Mouse (Mus musculus) splenic B cell, adult 2 months (primary cell): ENCODE measurements around the gene Nfatc2.
A peak's percentile ranks its signal among the peaks of the same experiment; 100 is the strongest.

Experiments
- DNase-seq: peaks from one replicate; pipeline ENCODE4 v3.0.0-alpha.2; 2011; ENCODE audit warnings: low read depth, low spot score
- H3K27me3 ChIP-seq: 2 replicates; pipeline ENCODE4 v1.6.1; 2012; ENCODE audit warnings: mild to moderate bottlenecking, low read length, moderate library complexity, mixed read lengths; ENCODE audit not compliant: control insufficient read depth, poor library complexity, insufficient read depth, severe bottlenecking
- H3K36me3 ChIP-seq: 2 replicates; pipeline ENCODE4 v1.6.1; 2012; ENCODE audit warnings: mild to moderate bottlenecking, low read length, moderate library complexity, mixed read lengths; ENCODE audit not compliant: control insufficient read depth, poor library complexity, insufficient read depth, severe bottlenecking

Nfatc2 gene

DNA sequence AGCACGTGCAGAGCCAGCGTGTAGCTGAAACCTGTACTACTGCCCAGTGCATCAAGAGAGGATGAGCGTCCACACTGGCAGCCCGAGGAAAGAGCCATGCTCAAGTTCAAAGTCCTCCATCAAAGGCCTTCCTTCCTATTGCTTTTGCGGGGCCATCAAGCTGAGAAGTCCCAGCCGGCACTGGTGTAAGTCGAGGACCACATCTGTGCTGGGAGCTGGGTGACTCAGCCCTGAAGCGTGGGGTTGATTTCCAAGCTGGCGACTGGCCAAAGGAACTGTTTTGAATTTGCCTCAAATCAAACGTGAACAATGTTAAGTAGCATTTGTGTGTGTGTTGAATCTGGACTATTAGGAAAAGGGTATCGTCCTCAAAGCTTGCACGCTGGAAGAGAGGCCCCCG, 57.4 kb downstream of the Nfatc2 start:
- no peak for DNase-seq
- Histone ChIP-seq H3K27me3 (no peaks in the 10 kb centered on the region), H3K36me3 (no peaks in the 10 kb centered on the region)

DNA sequence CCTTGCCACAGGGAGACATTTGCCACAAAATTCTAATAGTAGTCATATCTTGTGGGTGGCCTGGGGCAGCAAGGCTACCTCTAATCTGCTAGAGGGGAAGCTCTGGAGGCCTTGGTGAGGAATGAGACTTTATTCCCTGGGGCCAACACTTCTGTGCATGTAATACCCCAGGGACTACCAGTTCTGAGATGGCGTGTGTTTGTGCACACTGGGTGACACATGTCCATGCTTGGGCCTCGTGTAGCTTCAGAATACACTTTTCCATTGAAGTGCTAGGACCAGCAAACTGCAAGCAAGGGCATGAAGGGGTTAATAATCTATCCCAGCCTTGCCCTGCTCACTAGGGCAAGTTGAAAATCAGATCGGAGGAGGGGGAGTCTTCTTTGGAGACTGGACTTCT, 58.4 kb downstream of the Nfatc2 start:
- H3K27me3 ChIP-seq = no peaks in the 10 kb centered on the region
- no peak for DNase-seq
- H3K36me3 ChIP-seq = no peaks in the 10 kb centered on the region

DNA sequence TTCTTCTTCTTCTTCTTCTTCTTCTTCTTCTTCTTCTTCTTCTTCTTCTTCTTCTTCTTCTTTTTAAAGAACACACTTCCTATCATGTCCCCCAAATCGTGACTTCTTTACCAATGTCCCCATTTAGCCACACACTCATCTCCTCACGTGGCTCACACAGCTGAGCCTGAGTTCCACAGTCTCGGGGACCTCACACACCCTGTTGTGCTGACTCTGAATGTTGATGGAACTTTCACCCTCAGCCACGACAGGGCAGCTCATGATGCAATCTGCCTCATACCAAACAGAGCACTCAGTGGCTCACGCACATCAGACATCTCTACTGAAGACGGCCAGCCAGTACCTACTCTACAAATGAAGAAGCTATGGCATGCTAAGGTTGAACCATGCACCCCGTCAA, 60.2 kb downstream of the Nfatc2 start:
- DNase-seq = no peak
- no peaks in the 10 kb centered on the region for H3K36me3 ChIP-seq
- no peaks in the 10 kb centered on the region for H3K27me3 ChIP-seq

DNA sequence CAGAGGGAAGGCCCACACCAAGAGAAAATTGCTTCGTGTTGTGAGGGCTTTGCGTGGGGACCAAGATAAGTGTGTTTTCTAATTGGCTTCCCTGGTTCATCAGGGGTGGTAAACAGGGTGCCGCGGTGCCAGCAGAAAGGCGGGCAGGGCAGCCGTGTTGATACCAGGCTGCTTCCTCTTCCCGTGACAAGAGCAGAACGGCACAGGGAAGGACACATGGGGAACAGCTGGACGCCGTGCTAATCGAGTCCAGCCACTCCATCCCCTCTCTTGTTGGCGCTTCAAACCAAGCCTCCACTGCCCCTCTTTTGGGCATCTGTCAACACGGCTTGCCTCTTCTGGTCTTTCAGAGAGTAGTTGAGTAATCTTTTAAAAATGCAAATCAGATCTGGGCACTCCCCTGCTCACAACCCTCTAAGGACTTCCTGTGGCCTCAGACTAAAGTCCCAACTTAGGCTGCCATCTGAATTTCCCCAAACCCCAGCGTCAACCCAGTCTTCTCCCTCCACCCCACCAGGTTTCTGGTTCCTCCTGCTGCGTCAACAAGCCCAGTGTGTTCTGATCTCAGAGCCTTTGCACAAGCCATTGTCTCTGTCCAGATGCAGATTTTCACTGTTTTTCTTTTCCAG, 61.7 kb downstream of the Nfatc2 start:
- no peaks in the 10 kb centered on the region for H3K27me3 ChIP-seq
- peak; percentile 68 for DNase-seq

DNA sequence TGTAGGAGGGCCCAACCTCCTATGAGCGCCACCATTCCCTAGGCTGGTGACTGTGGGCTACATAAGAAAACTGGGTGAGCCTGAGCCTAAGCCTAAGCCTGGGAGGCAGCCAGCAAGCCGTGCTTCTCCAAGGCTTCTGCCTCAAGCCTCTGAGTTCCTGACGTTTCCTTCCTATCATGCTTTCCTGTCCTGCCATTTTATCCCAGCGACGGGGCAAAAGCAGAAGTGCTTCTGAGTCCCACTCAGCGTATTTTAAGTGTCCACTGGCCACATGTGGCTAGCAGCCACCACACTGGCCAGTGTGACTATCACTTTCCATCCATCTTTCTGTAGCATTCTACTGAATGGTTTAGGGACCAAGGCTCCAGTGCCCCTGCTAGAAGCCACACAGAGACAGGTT, 62.4 kb downstream of the Nfatc2 start:
- Histone ChIP-seq H3K36me3 (peaks cover 2% of the 10 kb centered on the region; the same call in 1 of the 2 replicates), H3K27me3 (no peaks in the 10 kb centered on the region)
- no peak for DNase-seq

More for the DNA sequence above, 61.7 kb downstream of the Nfatc2 start:
- 0 out of 2 replicates have a peak, but pooled peaks cover 2% of the 10 kb centered on the region for H3K36me3 ChIP-seq

DNA sequence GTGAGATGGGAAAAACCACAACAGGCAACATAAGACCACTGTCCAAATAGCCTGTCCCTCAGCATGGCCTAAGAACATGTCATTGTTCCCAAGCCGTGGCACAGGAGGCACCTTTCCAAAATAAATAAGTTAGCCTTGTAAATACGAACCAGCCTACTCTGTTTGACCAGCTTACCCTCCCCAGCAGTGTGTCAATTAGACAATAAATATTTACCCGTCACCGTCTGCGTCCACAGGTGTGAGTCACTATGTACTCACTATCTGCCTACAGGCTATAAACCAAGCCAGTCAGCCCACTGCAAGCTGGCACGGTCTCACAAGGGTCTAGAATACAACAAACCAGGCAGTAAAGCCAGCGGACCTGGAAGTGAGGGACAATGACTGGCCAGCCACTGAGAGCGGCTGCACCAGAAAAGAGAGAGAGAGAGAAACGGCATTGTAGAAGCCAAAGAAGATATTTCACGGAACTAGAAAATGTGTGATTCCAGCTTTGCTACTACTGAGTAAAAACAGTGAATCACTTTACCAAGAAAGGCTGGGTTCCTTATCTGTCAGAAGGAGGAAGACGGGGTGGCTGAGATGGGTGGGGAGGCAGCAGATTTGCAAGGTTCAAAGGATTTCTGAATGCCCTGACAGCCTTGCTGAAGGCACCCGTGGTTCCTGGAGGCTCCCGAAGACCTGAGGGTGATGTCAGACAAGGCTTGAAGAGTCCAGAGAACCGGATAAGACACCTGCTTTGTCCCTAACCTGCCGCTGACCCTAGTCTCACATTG, 69.2 kb downstream of the Nfatc2 start:
- Histone ChIP-seq H3K36me3 (peaks cover 2% of the 10 kb centered on the region), H3K27me3 (no peaks in the 10 kb centered on the region; the same call in 1 of the 2 replicates)
- no peak for DNase-seq

DNA sequence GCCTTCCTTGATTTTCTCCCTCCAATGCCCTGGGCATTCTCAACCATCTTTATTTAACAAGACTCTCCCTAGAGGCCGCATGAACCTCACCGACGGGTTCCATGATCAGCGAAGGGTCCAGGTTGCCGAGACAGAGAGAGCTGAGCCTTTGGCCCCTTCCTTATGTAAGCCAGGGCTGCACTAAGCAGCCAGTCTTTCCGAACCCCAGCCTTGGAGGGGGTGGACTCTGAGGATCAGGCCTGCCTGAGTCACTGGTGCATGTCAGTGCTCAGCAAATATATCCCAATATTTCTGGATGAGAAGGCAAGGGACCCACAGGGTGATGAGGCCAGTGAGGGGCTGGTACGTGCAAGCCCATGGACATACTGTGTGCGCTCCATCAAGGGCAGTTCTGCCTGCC, 72.9 kb downstream of the Nfatc2 start:
- Histone ChIP-seq H3K27me3 (no peaks in the 10 kb centered on the region; the same call in 1 of the 2 replicates), H3K36me3 (no peaks in the 10 kb centered on the region; the same call in none of the 2 replicates)
- no peak for DNase-seq

DNA sequence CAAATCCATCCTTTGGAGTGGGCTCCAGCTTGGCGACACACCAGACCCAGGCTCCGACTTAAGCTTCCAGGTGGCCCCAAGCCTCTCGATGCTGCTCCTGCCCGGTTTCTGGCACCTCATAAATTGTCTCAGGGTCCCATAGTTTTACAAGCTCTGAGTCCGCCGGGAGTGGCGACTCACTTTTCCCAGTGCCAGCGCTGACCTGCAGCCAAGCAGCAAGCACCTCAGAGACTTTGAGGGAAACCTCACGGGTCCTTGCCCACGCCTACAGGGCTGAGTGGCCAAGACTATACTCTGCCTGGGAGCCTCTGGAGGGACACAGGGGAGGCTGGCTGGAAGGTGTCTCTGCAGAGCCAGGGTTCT, 74.0 kb downstream of the Nfatc2 start:
- DNase-seq = no peak
- peaks cover 3% of the 10 kb centered on the region; the same call in 1 of the 2 replicates for H3K36me3 ChIP-seq
- no peaks in the 10 kb centered on the region; the same call in 1 of the 2 replicates for H3K27me3 ChIP-seq

DNA sequence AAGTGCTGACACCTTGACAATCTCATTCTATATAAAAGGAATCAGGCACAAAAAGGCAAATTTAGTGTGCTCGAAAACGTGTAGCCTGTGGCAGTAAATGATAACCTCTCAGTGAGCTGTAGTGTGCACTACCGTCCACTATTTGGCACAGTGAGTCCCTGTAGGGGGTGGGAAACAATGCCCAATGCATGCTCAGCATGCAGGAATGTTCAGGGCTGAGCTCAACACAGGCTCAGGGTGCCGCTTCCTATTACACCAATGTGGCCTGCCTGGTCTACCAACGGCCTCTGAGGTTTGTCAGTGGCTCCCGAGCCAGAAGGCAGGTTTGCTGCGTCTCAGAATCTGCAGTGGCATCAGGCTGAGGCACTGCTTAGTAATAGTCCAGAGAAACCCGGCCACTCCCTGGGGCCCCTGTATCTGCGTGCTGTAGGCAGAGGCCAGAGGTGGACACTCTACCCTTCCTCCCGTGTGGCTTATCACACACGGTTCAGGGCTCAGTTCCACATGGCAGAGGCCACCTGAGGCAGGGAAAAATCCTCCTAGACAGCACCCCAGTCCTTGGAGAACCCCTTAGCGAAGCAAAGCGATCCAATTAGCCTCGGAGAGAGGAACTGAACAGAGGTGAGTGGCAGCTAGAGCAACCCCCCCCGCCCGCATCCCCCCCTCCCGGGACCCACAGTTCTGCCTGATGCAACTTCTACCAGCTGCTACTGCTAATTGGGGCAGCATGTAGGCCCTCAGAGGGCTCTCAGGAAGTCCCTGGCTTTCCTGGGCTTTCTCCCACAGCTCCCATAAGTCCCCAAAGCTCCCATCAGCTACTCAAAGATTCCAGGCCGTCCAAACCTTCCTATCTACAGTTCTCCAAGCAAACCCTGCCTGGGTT, 74.7 kb downstream of the Nfatc2 start:
- no peaks in the 10 kb centered on the region; the same call in 1 of the 2 replicates for H3K27me3 ChIP-seq
- DNase-seq = no peak
- peaks cover 3% of the 10 kb centered on the region; the same call in 1 of the 2 replicates for H3K36me3 ChIP-seq

DNA sequence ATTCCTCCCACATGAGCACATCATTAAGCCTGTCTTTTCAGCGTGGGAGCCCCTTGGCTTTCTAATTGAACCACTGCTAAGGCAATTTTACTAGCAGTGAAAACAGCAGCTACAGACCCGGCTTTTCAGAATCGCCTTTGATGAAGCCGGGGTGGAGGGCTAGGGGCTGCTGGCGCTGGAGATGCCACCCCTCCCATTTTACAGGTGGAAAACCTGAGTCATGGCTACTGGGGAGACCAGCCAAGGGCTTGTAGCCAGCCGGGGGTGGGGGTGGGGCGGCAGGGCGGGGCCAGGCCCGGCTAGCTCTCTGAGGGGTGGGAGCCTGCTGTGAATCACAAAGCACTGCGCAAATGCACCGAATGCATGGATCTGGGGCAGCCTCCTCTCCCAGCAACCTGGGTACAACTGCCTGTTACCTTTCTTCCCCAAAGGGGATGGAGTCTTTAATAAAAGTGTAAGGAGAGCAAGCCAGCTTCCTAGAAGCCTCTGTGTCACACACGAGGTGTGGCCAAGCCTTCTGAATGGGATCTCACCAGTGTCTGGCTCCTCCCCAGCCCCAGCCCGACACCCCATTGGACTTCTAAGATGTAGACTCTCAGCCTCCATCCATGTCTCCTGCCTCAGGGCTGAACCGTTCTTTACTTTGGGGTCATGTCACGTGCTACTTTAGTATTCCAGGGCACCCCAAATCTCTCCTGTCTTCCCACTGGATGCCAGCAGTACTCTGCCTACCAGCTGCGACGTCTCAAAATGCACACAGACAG, 75.9 kb downstream of the Nfatc2 start:
- no peak for DNase-seq
- H3K27me3 ChIP-seq = no peaks in the 10 kb centered on the region; the same call in 1 of the 2 replicates
- peaks cover 3% of the 10 kb centered on the region for H3K36me3 ChIP-seq

DNA sequence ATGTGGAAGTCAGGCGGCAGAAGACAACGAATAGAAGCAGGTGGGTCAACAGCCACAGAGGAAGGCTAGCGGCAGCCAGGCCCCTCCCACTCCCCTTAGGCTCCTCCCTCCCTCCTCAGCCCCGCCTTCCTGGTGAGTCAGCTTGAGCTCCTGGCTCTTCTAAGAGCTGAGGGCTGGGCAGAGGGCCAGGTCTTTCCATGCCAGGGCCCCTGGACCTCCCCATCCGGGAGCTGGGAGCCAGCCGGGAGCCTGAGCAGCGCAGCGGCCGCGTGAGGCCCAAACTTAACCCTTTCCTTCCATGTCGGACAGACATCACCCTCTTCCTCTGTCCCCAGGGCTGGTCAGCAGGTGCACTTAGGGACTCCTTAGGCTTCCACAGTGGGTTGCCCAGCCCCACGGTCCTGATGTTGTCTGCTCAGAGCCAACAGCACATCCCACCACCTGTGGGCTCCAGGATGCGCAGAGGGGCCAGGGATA, 76.5 kb downstream of the Nfatc2 start:
- Histone ChIP-seq H3K36me3 (peaks cover 3% of the 10 kb centered on the region), H3K27me3 (no peaks in the 10 kb centered on the region; the same call in 1 of the 2 replicates)
- peak; percentile 38 for DNase-seq

DNA sequence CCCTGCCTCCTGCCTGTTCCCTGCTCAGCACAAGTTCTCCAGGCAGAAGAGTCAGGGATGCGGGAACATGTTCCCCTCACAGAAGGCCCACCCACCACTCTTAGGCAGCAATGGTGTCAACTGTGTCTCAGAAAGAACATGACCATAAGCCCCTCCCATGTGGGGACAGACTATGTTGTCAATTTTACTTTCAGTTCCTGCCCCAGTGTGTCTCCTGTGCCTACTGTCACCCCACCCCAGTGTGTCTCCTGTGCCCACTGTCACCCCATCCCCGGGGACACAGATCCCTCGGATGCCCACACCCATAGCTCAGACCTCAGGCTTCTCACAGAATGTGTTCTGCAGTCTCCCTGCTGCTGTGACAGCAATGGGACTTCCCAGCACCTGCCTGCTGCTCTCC, 79.2 kb downstream of the Nfatc2 start:
- DNase-seq = no peak

DNA sequence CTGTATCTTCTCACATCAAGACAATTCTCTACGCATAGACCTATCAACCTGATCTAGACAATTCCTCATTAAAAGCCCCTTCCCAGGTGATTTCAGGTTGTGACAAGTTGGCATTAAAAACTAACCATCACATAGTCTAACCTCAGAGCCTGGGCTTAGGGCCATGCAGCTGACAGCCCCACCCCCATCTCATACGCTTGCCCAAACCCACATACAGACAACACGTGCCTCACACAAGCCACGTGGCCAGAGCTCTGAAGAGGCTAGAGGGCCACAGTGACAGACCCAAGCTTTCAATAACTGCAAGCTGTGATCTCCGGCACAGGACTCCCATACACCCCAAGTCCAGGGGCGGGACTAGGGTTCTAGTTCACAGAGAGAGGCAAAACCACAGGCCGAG, 80.7 kb downstream of the Nfatc2 start:
- DNase-seq = no peak
- Histone ChIP-seq H3K36me3 (peaks cover 3% of the 10 kb centered on the region), H3K27me3 (no peaks in the 10 kb centered on the region)

More for the DNA sequence above, 79.2 kb downstream of the Nfatc2 start:
- Histone ChIP-seq H3K36me3 (peaks cover 3% of the 10 kb centered on the region), H3K27me3 (no peaks in the 10 kb centered on the region)

DNA sequence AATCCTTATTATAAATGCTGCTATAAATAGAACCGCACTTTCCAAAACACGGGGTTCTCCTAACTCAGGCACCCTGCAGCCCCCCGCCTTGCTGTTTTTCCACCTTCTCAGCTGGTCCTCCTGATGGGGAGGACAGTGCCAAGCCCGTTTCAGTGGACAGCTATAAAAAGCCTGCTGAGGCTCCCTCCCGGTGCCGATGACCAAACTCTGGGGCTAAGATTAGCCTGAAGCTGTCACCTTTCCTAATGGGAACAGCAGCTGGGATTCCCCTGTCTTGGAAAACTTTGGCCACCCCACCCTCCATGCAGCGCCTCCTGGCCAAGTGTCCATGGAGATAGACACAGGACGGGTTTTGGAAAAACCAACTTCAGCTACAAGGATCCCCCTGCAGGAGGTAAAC, 81.9 kb downstream of the Nfatc2 start:
- no peak for DNase-seq
- no peaks in the 10 kb centered on the region for H3K27me3 ChIP-seq
- H3K36me3 ChIP-seq = peaks cover 3% of the 10 kb centered on the region
